Mouse (Mus musculus) cerebellum, adult 8-10 months (tissue): ENCODE results near the gene Ankrd35.
"Not testable (repeated sequence)": the region's sequence is repeated elsewhere in the genome, so short reads cannot be mapped to it uniquely, and the experiment has no call there.

Experiments
- DNase-seq: peaks from one replicate; pipeline ENCODE4 v3.0.0; 2022

The Ankrd35 gene

GRCm38 (mm10) chr3:96674442-96674841, 4.5 kb downstream of the Ankrd35 start:
- DNase-seq: no peak

GRCm38 (mm10) chr3:96675171-96675570, 5.2 kb downstream of the Ankrd35 start:
- DNase-seq: no peak

GRCm38 (mm10) chr3:96675690-96676089, 5.8 kb downstream of the Ankrd35 start:
- no peak for DNase-seq

- DNase-seq: no peak
Measured at GRCm38 (mm10) chr3:96678456-96678855, 8.5 kb downstream of the Ankrd35 start.

DNA sequence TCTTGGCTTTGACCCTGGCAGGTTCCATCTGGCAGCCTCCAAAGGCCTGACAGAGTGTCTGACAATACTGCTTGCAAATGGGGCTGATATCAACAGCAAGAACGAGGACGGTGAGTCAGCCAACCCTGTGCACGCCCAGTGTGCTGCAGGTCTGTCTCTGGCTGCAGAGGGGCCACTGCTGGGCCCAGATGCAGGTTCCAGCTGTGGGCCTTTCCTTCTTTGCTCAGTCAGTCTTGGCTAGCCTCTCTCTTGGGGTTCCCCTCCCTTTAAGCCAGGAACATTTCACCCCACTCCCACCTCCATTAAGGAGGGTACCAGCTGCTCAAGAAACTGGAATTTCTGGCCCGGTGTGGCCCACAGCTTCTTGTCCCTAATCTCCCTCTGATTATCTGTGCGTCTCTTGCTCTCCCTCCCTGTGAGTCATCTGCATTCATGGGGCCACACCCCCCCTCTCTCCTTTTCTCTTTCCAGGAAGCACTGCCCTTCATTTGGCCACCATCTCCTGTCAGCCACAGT, 9.3 kb downstream of the Ankrd35 start:
- no peak for DNase-seq

DNA sequence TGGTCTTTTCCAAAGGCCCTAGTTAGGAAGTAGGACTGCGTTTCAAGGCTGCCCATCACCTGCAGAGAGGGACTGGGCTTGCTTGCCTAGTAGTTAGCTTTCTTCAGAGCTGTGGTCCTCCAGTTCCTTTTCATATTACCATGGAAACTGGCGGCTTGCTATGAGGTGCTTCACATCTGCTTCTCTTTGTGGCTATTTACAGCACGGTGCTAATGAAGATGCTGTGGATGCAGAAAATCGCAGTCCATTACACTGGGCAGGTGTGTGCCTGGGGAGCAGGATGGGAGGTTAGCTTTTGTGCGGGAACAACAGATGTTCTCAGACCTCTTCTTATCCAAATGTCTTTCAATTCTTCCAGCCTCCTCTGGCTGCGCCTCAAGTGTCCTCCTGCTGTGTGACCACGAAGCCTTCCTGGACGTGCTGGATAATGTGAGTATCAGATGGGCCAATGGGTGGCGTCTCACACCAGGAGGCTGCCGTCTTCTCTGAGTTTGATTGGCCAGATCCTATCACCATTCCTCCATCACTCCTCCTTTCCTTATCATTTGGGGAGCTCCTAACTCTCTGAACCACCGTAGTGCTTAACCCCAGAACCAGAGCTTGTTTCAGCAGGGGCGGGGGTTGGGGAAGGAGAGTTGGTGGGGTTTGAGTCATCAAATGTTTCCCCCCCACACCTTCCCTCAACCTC, 10.5 kb downstream of the Ankrd35 start:
- no peak for DNase-seq

- no peak for DNase-seq
Measured at GRCm38 (mm10) chr3:96683496-96683895, 13.6 kb downstream of the Ankrd35 start.

DNA sequence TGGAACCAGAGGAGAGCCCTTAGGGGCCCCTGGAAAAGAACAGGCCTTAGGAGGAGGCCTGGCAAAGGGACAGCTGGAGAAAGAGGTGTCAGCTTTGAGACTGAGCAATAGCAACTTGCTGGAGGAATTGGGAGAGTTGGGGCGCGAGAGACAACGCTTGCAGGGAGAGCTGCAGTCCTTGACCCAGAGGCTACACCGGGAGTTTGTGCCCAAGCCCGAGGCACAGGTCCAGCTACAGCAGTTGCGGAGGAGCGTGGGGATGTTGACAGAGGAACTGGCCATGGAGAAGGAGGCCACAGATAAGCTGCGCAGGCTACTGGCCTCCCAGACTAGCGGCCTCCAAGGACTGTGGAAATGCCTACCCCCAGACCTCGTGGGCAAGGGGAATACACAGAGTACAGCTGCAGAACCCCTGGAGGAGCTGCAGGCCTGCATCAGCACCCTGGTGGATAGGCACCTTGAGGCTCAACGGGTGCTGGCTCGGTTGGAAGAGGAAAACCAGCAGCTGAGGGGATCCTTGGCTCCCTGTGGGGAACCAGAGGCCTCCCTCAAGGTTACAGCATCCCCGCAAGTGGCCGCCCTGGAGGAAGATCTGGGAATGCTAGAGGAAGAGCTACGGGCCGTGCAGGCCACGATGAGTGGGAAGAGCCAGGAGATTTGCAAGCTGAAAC, 14.4 kb downstream of the Ankrd35 start:
- no peak for DNase-seq

DNA sequence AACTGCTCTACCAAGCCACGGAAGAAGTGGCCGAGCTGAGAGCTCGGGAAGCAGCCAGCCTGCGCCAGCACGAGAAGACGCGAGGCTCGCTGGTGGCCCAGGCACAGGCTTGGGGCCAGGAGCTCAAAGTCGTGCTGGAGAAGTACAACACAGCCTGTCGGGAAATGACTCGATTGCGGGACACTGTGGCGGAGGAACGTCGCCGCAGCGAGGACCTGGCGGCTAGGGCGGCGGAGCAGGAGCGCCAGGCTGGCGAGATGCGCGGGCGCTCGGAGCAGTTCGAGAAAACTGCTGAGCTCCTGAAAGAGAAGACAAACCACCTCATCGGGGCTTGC, 14.9 kb downstream of the Ankrd35 start:
- no peak for DNase-seq

GRCm38 (mm10) chr3:96686057-96686456, 16.1 kb downstream of the Ankrd35 start:
- not testable (repeated sequence) for DNase-seq

- DNase-seq: no peak
Measured at GRCm38 (mm10) chr3:96688854-96689253, 18.9 kb downstream of the Ankrd35 start.

- no peak for DNase-seq
Measured at GRCm38 (mm10) chr3:96690298-96690697, 20.4 kb downstream of the Ankrd35 start.

- DNase-seq: no peak
Measured at GRCm38 (mm10) chr3:96692506-96692905, 22.6 kb downstream of the Ankrd35 start.

- DNase-seq: no peak
Measured at GRCm38 (mm10) chr3:96693579-96693978, 23.6 kb downstream of the Ankrd35 start.

DNA sequence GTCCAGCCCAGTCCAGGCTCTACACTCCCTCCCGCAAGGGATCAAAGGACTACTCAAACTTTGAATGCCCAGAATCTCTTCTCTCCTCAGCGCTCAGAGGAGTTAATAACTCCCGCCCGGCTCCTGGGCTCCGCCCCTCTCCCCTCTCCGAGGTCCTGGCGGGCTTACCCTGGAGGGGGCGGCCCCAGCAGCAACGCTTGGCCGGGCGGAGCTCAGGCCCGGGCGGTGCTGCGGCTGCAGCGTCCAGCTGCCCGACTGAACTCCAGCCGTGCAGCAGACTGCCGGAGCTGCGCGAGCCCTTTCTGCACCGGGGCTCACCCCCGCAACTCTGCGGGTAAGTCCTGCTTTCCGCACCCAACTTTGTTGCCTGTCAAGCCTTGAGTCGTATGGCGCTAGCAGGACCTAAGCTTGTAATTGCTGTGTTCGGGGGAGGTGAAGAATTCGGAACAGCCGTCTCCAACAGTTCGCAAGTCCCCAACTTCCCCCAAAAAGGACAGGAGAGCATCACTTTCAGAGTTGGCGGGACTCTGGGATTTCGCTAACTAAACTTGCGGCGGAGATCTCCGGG, 26.4 kb downstream of the Ankrd35 start, which contains the start of gene Pias3:
Gene Pias3 (plus strand): TSS at position 187 of the 568 bp plus-strand sequence.
- DNase-seq: peak; percentile 42

- peak; percentile 84 for DNase-seq
Measured at GRCm38 (mm10) chr3:96696766-96697732, 27.1 kb downstream of the Ankrd35 start.

DNA sequence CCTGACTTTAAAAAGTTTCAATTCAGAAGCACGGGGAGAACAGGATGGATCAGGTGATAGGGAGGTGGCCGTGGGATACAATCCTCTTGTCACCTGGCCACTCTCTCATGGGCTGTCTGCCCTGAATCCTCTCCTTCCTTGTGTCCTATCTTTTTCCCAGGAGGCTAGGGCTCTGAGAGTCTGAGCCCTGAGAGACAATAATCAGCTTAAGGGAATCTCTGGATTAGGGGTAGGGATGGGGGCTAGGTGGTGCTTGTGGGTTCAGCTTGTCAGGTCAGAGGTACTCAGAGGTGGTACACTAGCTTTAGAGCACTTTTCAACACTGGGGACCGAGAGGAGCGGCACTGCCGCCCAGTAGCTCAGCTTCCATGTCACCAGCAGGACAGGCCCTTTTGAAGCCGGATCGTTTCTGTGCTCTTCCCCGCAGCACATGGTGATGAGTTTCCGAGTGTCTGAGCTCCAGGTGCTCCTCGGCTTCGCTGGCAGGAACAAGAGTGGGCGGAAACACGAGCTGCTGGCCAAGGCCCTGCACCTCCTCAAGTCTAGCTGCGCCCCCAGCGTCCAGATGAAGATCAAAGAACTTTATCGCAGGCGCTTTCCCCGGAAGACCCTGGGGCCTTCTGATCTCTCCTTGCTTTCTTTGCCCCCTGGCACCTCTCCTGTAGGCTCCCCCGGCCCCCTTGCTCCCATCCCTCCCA, 29.2 kb downstream of the Ankrd35 start:
- DNase-seq: no peak

DNA sequence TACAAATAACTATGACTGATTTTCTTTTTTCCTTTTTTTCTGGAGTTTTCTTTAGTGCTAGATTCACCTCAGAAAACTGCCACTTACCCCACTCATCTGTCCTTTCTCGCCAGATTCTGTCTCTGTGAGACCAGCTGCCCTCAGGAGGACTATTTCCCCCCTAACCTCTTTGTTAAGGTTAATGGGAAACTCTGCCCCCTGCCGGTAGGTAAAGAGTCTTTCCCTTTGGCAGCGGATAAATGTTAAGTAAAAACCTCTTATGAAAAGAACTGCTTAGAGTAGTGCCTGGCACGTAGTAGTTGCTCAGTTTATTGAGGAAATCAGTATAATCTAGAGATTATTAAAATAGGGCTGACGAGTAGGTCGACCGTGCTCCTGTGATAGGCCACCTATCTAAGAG, 30.4 kb downstream of the Ankrd35 start:
- no peak for DNase-seq

DNA sequence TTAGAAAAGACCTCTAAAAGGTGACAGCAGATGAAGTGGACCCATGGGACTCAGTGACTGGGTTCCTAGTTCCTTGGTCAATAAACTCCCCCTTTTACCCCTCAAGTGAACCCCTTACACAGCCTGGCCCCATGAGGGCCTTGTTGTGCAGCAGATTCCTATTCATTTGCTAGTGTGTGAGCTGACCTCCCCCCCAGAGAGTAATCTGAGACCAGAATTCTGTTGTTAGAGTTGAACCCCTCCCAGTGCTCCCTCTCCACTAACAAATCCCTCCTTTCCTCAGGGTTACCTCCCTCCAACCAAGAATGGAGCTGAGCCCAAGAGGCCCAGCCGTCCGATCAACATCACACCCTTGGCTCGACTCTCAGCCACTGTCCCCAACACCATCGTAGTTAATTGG, 31.1 kb downstream of the Ankrd35 start:
- DNase-seq: no peak

- no peak for DNase-seq
Measured at GRCm38 (mm10) chr3:96704778-96705177, 34.8 kb downstream of the Ankrd35 start.

DNA sequence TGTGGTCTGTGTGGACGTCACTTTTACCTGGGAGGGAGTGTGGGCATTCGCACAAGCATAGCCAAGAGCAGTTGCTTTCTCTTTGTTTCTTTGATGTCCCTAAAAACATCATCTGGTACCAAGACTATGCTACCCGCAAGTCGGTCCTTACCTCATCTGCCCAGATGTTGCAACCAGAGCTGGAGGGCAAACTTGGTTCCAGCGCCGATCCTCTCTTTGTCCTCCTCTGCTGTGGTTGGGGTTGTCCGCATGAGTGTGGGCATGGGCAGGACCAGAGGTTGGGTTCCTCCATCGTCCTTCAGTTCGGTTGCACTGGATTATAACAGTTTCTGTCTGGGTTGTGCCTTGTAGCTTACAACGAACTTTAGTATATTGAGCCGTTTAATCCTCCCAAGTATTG, 36.3 kb downstream of the Ankrd35 start:
- DNase-seq: no peak

- no peak for DNase-seq
Measured at GRCm38 (mm10) chr3:96706984-96707383, 37.1 kb downstream of the Ankrd35 start.
